Mouse (Mus musculus): ENCODE measurements around the gene Gtf2f2. TPM values are rescaled to one million over a fixed set of nuclear protein-coding genes. Genes with fewer than 3 reads are reported as not detected.

Gtf2f2 gene
- total and polyA plus RNA-seq, 2 experiments from 2014 or later: 41.5 to 47.6 TPM

DNA sequence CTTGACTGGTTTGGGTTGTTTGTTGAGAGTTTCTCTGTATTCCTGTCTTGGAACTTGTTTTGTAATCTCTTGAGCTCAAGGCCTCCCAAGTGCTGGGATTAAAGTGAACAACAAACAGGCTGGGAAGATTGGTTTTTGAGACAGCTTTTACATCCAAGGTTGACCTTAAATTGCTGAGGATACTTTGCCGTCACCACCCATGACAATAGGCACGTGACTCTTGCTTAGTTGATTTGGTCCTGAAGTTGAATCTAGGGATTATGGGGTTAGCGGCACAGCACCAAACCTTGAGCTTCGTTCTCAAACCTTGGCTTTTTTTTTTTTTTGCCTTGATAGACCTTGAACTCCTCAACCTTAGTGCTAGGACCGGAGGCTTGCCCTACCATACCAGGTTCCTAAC lies 161.4 kb downstream of the Gtf2f2 start:
- H3K9me3 ChIP-seq (ENCODE audit: low read length): no peaks in the 10 kb centered on the region
- no peak overlapping the region for H3K9ac ChIP-seq
- no peak for TF ChIP-seq CTCF (IDR thresholded peaks at IDR 0.05; ENCODE audit: low read depth)
- no peak overlapping the region for H3K27ac ChIP-seq (ENCODE audit: low read depth, low read length)
- peaks cover 45% of the 10 kb centered on the region for H3K36me3 ChIP-seq (ENCODE audit: insufficient read depth)
- ATAC-seq (no peak), DNase-seq (no peak)
- H3K4me1 ChIP-seq (ENCODE audit: insufficient read depth): peaks cover 6% of the 10 kb centered on the region; the same call in 1 of the 2 replicates
- no peaks in the 10 kb centered on the region for H3K27me3 ChIP-seq (ENCODE audit: insufficient read depth, low read length)
- H3K4me3 ChIP-seq (ENCODE audit: low read depth, low read length): no peak overlapping the region
- H3K4me2 ChIP-seq (ENCODE audit: low read depth): no peak overlapping the region
- 82% methylated on average over 5 of the region's 5 CpGs for WGBS

DNA sequence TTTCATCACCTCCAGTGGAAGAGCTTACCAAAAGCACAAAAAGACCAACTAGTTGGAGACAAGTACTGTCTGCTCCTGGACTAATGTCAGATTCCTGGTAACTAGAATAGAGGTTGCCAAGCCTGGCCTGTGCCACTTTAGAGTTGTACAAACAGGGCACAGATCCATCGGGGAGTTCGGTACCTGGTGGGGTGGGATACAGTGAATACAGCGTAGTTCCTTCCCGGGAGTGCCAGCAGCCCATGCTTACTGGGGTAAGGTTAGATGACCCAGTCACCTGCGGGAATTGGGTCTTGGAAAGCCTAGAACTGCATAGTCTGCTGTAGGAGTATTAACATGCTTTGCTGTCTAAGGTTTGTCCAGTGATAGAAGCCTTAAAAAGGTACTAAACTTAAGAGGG lies 162.2 kb downstream of the Gtf2f2 start:
- Histone ChIP-seq H3K9me3 (ENCODE audit: low read length) (no peaks in the 10 kb centered on the region), H3K27me3 (ENCODE audit: insufficient read depth, low read length) (no peaks in the 10 kb centered on the region), H3K27ac (ENCODE audit: low read depth, low read length) (no peak overlapping the region), H3K9ac (no peak overlapping the region), H3K4me2 (ENCODE audit: low read depth) (no peak overlapping the region), H3K4me3 (ENCODE audit: low read depth, low read length) (no peak overlapping the region), H3K4me1 (ENCODE audit: insufficient read depth) (peaks cover 6% of the 10 kb centered on the region; the same call in 1 of the 2 replicates), H3K36me3 (ENCODE audit: insufficient read depth) (peaks cover 44% of the 10 kb centered on the region)
- 95% methylated on average over 5 of the region's 5 CpGs for WGBS
- TF ChIP-seq CTCF (IDR thresholded peaks at IDR 0.05; ENCODE audit: low read depth): no peak
- DNase-seq (no peak), ATAC-seq (no peak)

DNA sequence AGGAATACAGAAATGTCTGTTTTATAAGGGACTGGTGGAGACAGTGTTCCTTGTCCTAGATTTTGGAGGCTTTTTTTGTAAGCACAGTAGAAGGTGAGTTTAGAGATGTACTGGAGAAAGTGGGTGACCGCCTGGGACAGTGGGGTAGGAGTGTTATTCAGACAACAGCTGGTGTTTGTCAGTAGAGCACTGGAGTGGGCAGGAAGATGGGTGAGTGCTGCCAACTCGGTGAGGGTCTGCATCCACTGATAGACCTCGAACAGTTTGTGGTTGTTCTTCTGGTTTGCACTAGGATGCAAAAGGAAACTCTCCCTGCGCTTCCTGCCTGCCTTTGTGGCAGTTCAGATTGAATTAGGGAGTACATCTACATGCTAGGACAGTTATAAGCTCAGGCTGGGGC lies 163.0 kb downstream of the Gtf2f2 start:
- H3K27ac ChIP-seq (ENCODE audit: low read depth, low read length): no peak overlapping the region
- H3K36me3 ChIP-seq (ENCODE audit: insufficient read depth): peaks cover 44% of the 10 kb centered on the region
- no peak overlapping the region for H3K4me2 ChIP-seq (ENCODE audit: low read depth)

More for the DNA sequence above, 163.0 kb downstream of the Gtf2f2 start:
- Histone ChIP-seq H3K4me3 (ENCODE audit: low read depth, low read length) (no peak overlapping the region), H3K4me1 (ENCODE audit: insufficient read depth) (peaks cover 6% of the 10 kb centered on the region; the same call in 1 of the 2 replicates), H3K27me3 (ENCODE audit: insufficient read depth, low read length) (no peaks in the 10 kb centered on the region), H3K9ac (no peak overlapping the region), H3K9me3 (ENCODE audit: low read length) (no peaks in the 10 kb centered on the region)
- DNase-seq (no peak), ATAC-seq (no peak)
- no peak for TF ChIP-seq CTCF (IDR thresholded peaks at IDR 0.05; ENCODE audit: low read depth)
- 68% methylated on average over 4 of the region's 4 CpGs for WGBS

Other genes with a start within 250 kb of the Gtf2f2 start
- 20.1 and 27.4 TPM in 2 replicates for gene Slc25a30, start 223.8 kb downstream of the Gtf2f2 start, total RNA-seq (2014; rRNA removed)
- 4.7 and 7.0 TPM in 2 replicates for gene Slc25a30, start 223.8 kb downstream of the Gtf2f2 start, polyA plus RNA-seq (2015; fragmentation: Nextera tagmentation; extraction: Ambion mirVana)
- 738 and 1,020 TPM in 2 replicates for gene Tpt1, start 165.8 kb downstream of the Gtf2f2 start, total RNA-seq (2014; rRNA removed)
- gene Tpt1, start 165.8 kb downstream of the Gtf2f2 start, polyA plus RNA-seq (2015; fragmentation: Nextera tagmentation; extraction: Ambion mirVana): 708 and 819 TPM in 2 replicates
- gene Kctd4, start 55.9 kb downstream of the Gtf2f2 start, total RNA-seq (2014; rRNA removed): 18.6 and 25.6 TPM in 2 replicates
- 13.1 and 14.2 TPM in 2 replicates for gene Kctd4, start 55.9 kb downstream of the Gtf2f2 start, polyA plus RNA-seq (2015; fragmentation: Nextera tagmentation; extraction: Ambion mirVana)
- 24.6 and 25.0 TPM in 2 replicates for gene Gpalpp1, start 99.9 kb upstream of the Gtf2f2 start, total RNA-seq (2014; rRNA removed)
- gene Gpalpp1, start 99.9 kb upstream of the Gtf2f2 start, polyA plus RNA-seq (2015; fragmentation: Nextera tagmentation; extraction: Ambion mirVana): 6.8 and 9.3 TPM in 2 replicates
- 11.8 and 13.8 TPM in 2 replicates for gene Nufip1, start 100.0 kb upstream of the Gtf2f2 start, total RNA-seq (2014; rRNA removed)
- 14.4 and 15.2 TPM in 2 replicates for gene Nufip1, start 100.0 kb upstream of the Gtf2f2 start, polyA plus RNA-seq (2015; fragmentation: Nextera tagmentation; extraction: Ambion mirVana)

Measured in forebrain, postnatal 0 days (tissue).